Comparison of ENCODE assay signal across 20 mouse cellular contexts in genomic region chr3:42783478-42783877, GRCm38 (mm10).
DNase-seq lines count a peak whose midpoint lies in the region; ATAC-seq and TF ChIP-seq lines count a peak whose summit lies in the region.
"Had no signal": no experiment of that assay in that cellular context is flagged by ENCODE, and none has a peak within 500 bp of the region (broad histone marks: within the 10 kb centered on the region; RNA-seq: fewer than 3 reads in every experiment).

No protein-coding gene starts in this region.

- no peak overlapping the region for H3K4me3 ChIP-seq in cortical plate, adult 2 months (ENCODE audit: insufficient read depth, low read length)
- no peak overlapping the region for H3K4me3 ChIP-seq in thymus, adult 2 months (ENCODE audit: control insufficient read depth, insufficient read depth, low read length)
- H3K4me3 ChIP-seq: embryonic facial prominence, embryonic 13.5 days; embryonic facial prominence, embryonic 15.5 days; erythroblast, embryonic 14.5 days; forebrain, embryonic 10.5 days; forebrain, embryonic 12.5 days; forebrain, embryonic 15.5 days had no signal

- DNase-seq in frontal cortex, postnatal 14 days (ENCODE audit: low spot score in 2 of 2): no peak
- peak; percentile 21 for DNase-seq in brain, adult 2 months (ENCODE audit: low read depth, low spot score)
- no peak for DNase-seq in thymus, adult 2 months
- DNase-seq: adrenal gland, adult 2 months; adrenal gland, postnatal 10 days; adrenal gland, postnatal 25 days; cerebellum, adult 11-12 months; cerebellum, adult 2 months; cerebellum, adult 9-10 months; cerebellum, postnatal 10 days; cerebellum, postnatal 25 days; embryo, embryonic 11 days had no signal

- 95% methylated on average over 3 of the region's 3 CpGs for WGBS in thymus, adult 2 months

- no peak for TF ChIP-seq CTCF in cortical plate, adult 2 months (IDR thresholded peaks at IDR 0.05; ENCODE audit: extremely low read depth, insufficient read depth, low read length)
- TF ChIP-seq CTCF in thymus, adult 2 months (IDR thresholded peaks at IDR 0.05; ENCODE audit: borderline replicate concordance, control insufficient read depth, extremely low read depth, insufficient read depth, low read length, poor library complexity): no peak

- H3K4me1 ChIP-seq in cortical plate, adult 2 months (ENCODE audit: control insufficient read depth, insufficient read depth, low read length): no peaks in the 10 kb centered on the region
- no peaks in the 10 kb centered on the region for H3K4me1 ChIP-seq in thymus, adult 2 months (replicated peaks; ENCODE audit: control insufficient read depth, insufficient read depth, low read length)
- H3K4me1 ChIP-seq: embryonic facial prominence, embryonic 13.5 days; embryonic facial prominence, embryonic 15.5 days; forebrain, embryonic 10.5 days; forebrain, embryonic 12.5 days; forebrain, embryonic 15.5 days had no signal

- no peaks in the 10 kb centered on the region for H3K36me3 ChIP-seq in thymus, adult 2 months (ENCODE audit: control insufficient read depth, insufficient read depth, low read length)
- H3K36me3 ChIP-seq: embryonic facial prominence, embryonic 13.5 days; embryonic facial prominence, embryonic 15.5 days; forebrain, embryonic 10.5 days; forebrain, embryonic 12.5 days; forebrain, embryonic 15.5 days had no signal

- no peak for TF ChIP-seq POLR2A in cortical plate, adult 2 months (IDR thresholded peaks at IDR 0.05; ENCODE audit: extremely low read depth, insufficient read depth, low read length)
- no peak for TF ChIP-seq POLR2A in thymus, adult 2 months (IDR thresholded peaks at IDR 0.05; ENCODE audit: control insufficient read depth, extremely low read depth, insufficient read depth, low read length, poor library complexity)

- ATAC-seq in frontal cortex, adult (ENCODE audit: low TSS enrichment): peak; percentile 72
- ATAC-seq: forebrain, embryonic 15.5 days had no signal

- H3K27ac ChIP-seq in cortical plate, adult 2 months (ENCODE audit: insufficient read depth, low read length): peak overlapping the region; percentile 45; the same call in 1 of the 2 replicates
- H3K27ac ChIP-seq in thymus, adult 2 months (ENCODE audit: control insufficient read depth, insufficient read depth, low read length): no peak overlapping the region
- H3K27ac ChIP-seq: embryonic facial prominence, embryonic 13.5 days; embryonic facial prominence, embryonic 15.5 days; forebrain, embryonic 10.5 days; forebrain, embryonic 12.5 days; forebrain, embryonic 15.5 days had no signal

- no peaks in the 10 kb centered on the region for H3K27me3 ChIP-seq in thymus, adult 2 months (ENCODE audit: control insufficient read depth, insufficient read depth, low read length)
- H3K27me3 ChIP-seq: embryonic facial prominence, embryonic 13.5 days; embryonic facial prominence, embryonic 15.5 days; forebrain, embryonic 12.5 days; forebrain, embryonic 15.5 days had no signal
